Mouse (Mus musculus) spleen, adult 2 months (tissue): Measurements from ENCODE around the gene Slc17a5.

Experiments
- CTCF ChIP-seq: fragments of 200-500 bp; IDR thresholded peaks from 2 replicates; pipeline ENCODE4 v1.5.1; 2011; ENCODE audit warnings: mild to moderate bottlenecking, inconsistent platforms; ENCODE audit not compliant: insufficient read depth, insufficient read length, insufficient replicate concordance; ENCODE audit errors: extremely low read depth
- POLR2A ChIP-seq: fragments of 200-500 bp; IDR thresholded peaks from 2 replicates; pipeline ENCODE4 v1.6.1; 2011; ENCODE audit warnings: low read depth, low read length, inconsistent platforms

DNA sequence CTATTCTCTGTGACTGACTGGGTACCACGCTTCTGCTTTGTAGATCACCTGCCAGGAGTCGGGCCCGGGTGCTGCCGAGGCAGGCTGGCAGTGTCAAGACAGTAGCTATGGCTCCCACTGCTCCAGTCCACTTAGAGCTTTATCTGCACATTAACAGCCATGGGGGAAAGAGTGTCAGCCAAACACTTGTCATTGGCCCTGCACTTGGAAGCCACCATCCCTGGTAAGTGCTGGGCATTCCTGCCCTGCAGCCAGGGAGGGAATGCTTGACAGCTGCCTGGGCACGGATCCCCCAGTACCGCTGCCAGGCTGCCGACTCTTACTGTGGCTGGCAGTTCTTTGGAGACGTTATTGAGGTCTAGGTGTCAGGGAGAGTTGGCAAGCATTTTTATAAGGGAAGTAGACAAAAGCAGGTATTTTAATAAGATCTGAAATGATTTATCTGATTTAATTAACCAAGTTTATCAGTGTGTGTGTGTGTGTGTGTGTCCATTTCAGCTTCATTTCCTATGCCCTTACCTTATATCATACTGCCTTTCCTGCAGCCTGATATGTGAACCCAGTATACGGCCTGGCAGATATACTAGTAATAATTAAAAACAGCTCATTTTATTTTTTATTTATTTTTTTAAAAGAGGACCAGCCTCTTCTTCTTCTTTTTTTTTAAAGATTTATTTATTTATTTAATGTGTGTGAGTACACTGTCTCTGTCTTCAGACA lies 50.5 kb downstream of the Slc17a5 start:
- TF ChIP-seq CTCF (no peak), POLR2A (no peak)
